Mouse (Mus musculus) MEL (cell line): Measurements from ENCODE around the gene Safb. TPM values are rescaled to one million over a fixed set of nuclear protein-coding genes. Genes with fewer than 3 reads are reported as not detected.

Source experiments
- DNase-seq: peaks from one replicate; pipeline ENCODE4 v3.0.0; 2011; ENCODE audit warnings: low read depth, low spot score
- H3K27ac ChIP-seq: 2 replicates; pipeline ENCODE4 v1.5.1; 2012; ENCODE audit warnings: low read depth, mild to moderate bottlenecking, control low read depth, low read length, moderate library complexity; ENCODE audit not compliant: control insufficient read depth
- H3K27me3 ChIP-seq, 2 experiments: fragments of 150-350 bp in 1 of 2; sonication (generic) in 1 of 2; 2 replicates each; pipeline ENCODE4 v1.6.1; 2012; ENCODE audit warnings: low read length in 2 of 2, mild to moderate bottlenecking in 2 of 2, improper control_type of control experiment in 1 of 2, moderate library complexity in 1 of 2; ENCODE audit not compliant: insufficient read depth in 2 of 2, control insufficient read depth in 1 of 2
- H3K36me3 ChIP-seq, 2 experiments: 2 replicates each; pipeline ENCODE4 v1.6.1; 2012 to 2014; ENCODE audit warnings: low read length in 2 of 2, improper control_type of control experiment in 1 of 2, inconsistent platforms in 1 of 2, mild to moderate bottlenecking in 1 of 2; ENCODE audit not compliant: insufficient read depth in 2 of 2, control insufficient read depth in 1 of 2
- H3K4me1 ChIP-seq, 2 experiments: fragments of 150-350 bp in 1 of 2; sonication (generic) in 1 of 2; 2 replicates each; pipeline ENCODE4 v1.6.1; 2012; ENCODE audit warnings: low read length in 2 of 2, improper control_type of control experiment in 1 of 2, mild to moderate bottlenecking in 1 of 2; ENCODE audit not compliant: insufficient read depth in 2 of 2, control insufficient read depth in 1 of 2
- H3K4me3 ChIP-seq, 2 experiments: fragments of 150-350 bp in 1 of 2; sonication (generic) in 1 of 2; 2 replicates each; pipeline ENCODE4 v1.5.1; 2012; ENCODE audit warnings: low read depth in 2 of 2, low read length in 2 of 2, mild to moderate bottlenecking in 2 of 2, moderate library complexity in 2 of 2, control low read depth in 1 of 2, improper control_type of control experiment in 1 of 2; ENCODE audit not compliant: control insufficient read depth in 1 of 2, insufficient read depth in 1 of 2
- H3K79me2 ChIP-seq: 2 replicates; pipeline ENCODE4 v1.6.1; 2012; ENCODE audit warnings: mild to moderate bottlenecking, low read length, moderate library complexity; ENCODE audit not compliant: control insufficient read depth, poor library complexity, insufficient read depth
- H3K9ac ChIP-seq: 2 replicates; pipeline ENCODE4 v1.6.1; 2012; ENCODE audit warnings: low read depth, mild to moderate bottlenecking, control low read depth, low read length, moderate library complexity; ENCODE audit not compliant: control insufficient read depth, poor library complexity, severe bottlenecking
- H3K9me3 ChIP-seq: fragments of 150-350 bp; sonication (generic); replicated peaks from 2 replicates; pipeline ENCODE4 v1.6.1; 2012; ENCODE audit warnings: mild to moderate bottlenecking, low read length, improper control_type of control experiment, moderate library complexity; ENCODE audit not compliant: insufficient read depth
- BHLHE40 ChIP-seq: IDR thresholded peaks from 2 replicates; pipeline ENCODE4 v1.6.1; 2012; ENCODE audit warnings: low read depth, mild to moderate bottlenecking, inconsistent platforms, low read length, improper control_type of control experiment, borderline replicate concordance
- CHD1 ChIP-seq: IDR thresholded peaks from 2 replicates; pipeline ENCODE4 v1.6.1; 2012; ENCODE audit warnings: low read depth, mild to moderate bottlenecking, inconsistent platforms, low read length, improper control_type of control experiment
- E2F4 ChIP-seq: IDR thresholded peaks from 2 replicates; pipeline ENCODE4 v1.6.1; 2011; ENCODE audit warnings: low read depth, low read length, improper control_type of control experiment, borderline replicate concordance
- ELF1 ChIP-seq: IDR thresholded peaks from 2 replicates; pipeline ENCODE4 v1.6.1; 2014; ENCODE audit warnings: low read depth, mild to moderate bottlenecking, inconsistent platforms, low read length, improper control_type of control experiment, moderate library complexity
- GABPA ChIP-seq: IDR thresholded peaks from 2 replicates; pipeline ENCODE4 v1.6.1; 2012; ENCODE audit warnings: low read depth, mild to moderate bottlenecking, inconsistent platforms, low read length, improper control_type of control experiment, moderate library complexity
- JUND ChIP-seq: IDR thresholded peaks from 2 replicates; pipeline ENCODE4 v1.6.1; 2011; ENCODE audit warnings: low read depth, mild to moderate bottlenecking, improper control_type of control experiment, low read length
- MAFK ChIP-seq: IDR thresholded peaks from 2 replicates; pipeline ENCODE4 v1.6.1; 2011; ENCODE audit warnings: low read depth, mild to moderate bottlenecking, low read length, improper control_type of control experiment, borderline replicate concordance
- MAX ChIP-seq: IDR thresholded peaks from 2 replicates; pipeline ENCODE4 v1.6.1; 2011; ENCODE audit warnings: low read length, improper control_type of control experiment
- MEF2A ChIP-seq: IDR thresholded peaks from 2 replicates; pipeline ENCODE4 v1.6.1; 2014; ENCODE audit warnings: low read depth, mild to moderate bottlenecking, inconsistent platforms, low read length, improper control_type of control experiment; ENCODE audit not compliant: poor library complexity, insufficient replicate concordance, severe bottlenecking; ENCODE audit errors: extremely low read depth
- MXI1 ChIP-seq: IDR thresholded peaks from 2 replicates; pipeline ENCODE4 v1.6.1; 2011; ENCODE audit warnings: mild to moderate bottlenecking, low read depth, low read length, improper control_type of control experiment
- MYB ChIP-seq: IDR thresholded peaks from 2 replicates; pipeline ENCODE4 v1.6.1; 2011; ENCODE audit warnings: mild to moderate bottlenecking, low read depth, low read length, improper control_type of control experiment
- MYC ChIP-seq: IDR thresholded peaks from 2 replicates; pipeline ENCODE4 v1.6.1; 2011; ENCODE audit warnings: low read depth, mild to moderate bottlenecking, low read length, improper control_type of control experiment, moderate library complexity
- NELFE ChIP-seq: IDR thresholded peaks from 2 replicates; pipeline ENCODE4 v1.6.1; 2011; ENCODE audit warnings: low read depth, low read length, improper control_type of control experiment
- NRF1 ChIP-seq: IDR thresholded peaks from 2 replicates; pipeline ENCODE4 v1.6.1; 2014; ENCODE audit warnings: low read depth, mild to moderate bottlenecking, inconsistent platforms, low read length, improper control_type of control experiment, moderate library complexity; ENCODE audit not compliant: poor library complexity, insufficient read depth, severe bottlenecking
- POLR2A ChIP-seq, 2 experiments: IDR thresholded peaks; 2 replicates each; pipeline ENCODE4 v1.6.1; 2011 to 2012; ENCODE audit warnings: low read length in 2 of 2, mild to moderate bottlenecking in 2 of 2, control low read depth in 1 of 2, improper control_type of control experiment in 1 of 2, low read depth in 1 of 2, moderate library complexity in 1 of 2; ENCODE audit not compliant: control insufficient read depth in 1 of 2, insufficient read depth in 1 of 2, poor library complexity in 1 of 2
- POLR2AphosphoS2 ChIP-seq: IDR thresholded peaks from 2 replicates; pipeline ENCODE4 v1.6.1; 2011; ENCODE audit warnings: low read length, improper control_type of control experiment
- POLR2AphosphoS5 ChIP-seq: IDR thresholded peaks from 2 replicates; pipeline ENCODE4 v1.6.1; 2012; ENCODE audit warnings: low read depth, borderline replicate concordance, mild to moderate bottlenecking, inconsistent platforms, low read length, moderate library complexity, mixed read lengths
- RCOR1 ChIP-seq: IDR thresholded peaks from 2 replicates; pipeline ENCODE4 v1.6.1; 2012; ENCODE audit warnings: low read depth, mild to moderate bottlenecking, inconsistent platforms, low read length, improper control_type of control experiment
- TAL1 ChIP-seq: IDR thresholded peaks from 2 replicates; pipeline ENCODE4 v1.6.1; 2012; ENCODE audit warnings: mild to moderate bottlenecking, inconsistent platforms, low read length, moderate library complexity, mixed read lengths
- TCF12 ChIP-seq: IDR thresholded peaks from 2 replicates; pipeline ENCODE4 v1.6.1; 2014; ENCODE audit warnings: low read depth, mild to moderate bottlenecking, inconsistent platforms, low read length, improper control_type of control experiment, moderate library complexity
- USF2 ChIP-seq, 2 experiments: IDR thresholded peaks; 2 replicates each; pipeline ENCODE4 v1.6.1; 2011 to 2012; ENCODE audit warnings: improper control_type of control experiment in 2 of 2, low read length in 2 of 2, borderline replicate concordance in 1 of 2, inconsistent platforms in 1 of 2, low read depth in 1 of 2, mild to moderate bottlenecking in 1 of 2; ENCODE audit not compliant: insufficient read depth in 1 of 2
- ZC3H11A ChIP-seq: IDR thresholded peaks from 2 replicates; pipeline ENCODE4 v1.6.1; 2012; ENCODE audit warnings: low read depth, mild to moderate bottlenecking, inconsistent platforms, low read length, improper control_type of control experiment
- ZKSCAN1 ChIP-seq: IDR thresholded peaks from 2 replicates; pipeline ENCODE4 v1.6.1; 2012; ENCODE audit warnings: low read depth, mild to moderate bottlenecking, inconsistent platforms, low read length, improper control_type of control experiment, moderate library complexity
- ZNF384 ChIP-seq: IDR thresholded peaks from 2 replicates; pipeline ENCODE4 v1.6.1; 2012; ENCODE audit warnings: low read depth, mild to moderate bottlenecking, inconsistent platforms, low read length, improper control_type of control experiment
- polyA plus RNA-seq, 2 experiments: library from polyadenylated mRNA; stranded (reverse) in 1 of 2; unstranded in 1 of 2; fragments of >175 nt in 1 of 2; fragments of >200 nt in 1 of 2; gene quantifications; 2 replicates each; pipeline versions ENCODE4 v1.2.1 to v1.2.4; 2012; ENCODE audit warnings: low replicate concordance in 2 of 2, low read depth in 1 of 2; ENCODE audit not compliant: insufficient read length in 2 of 2, insufficient read depth in 1 of 2, missing spikeins in 1 of 2
- total RNA-seq: library from RNA; depleted of rRNA; stranded (reverse); fragments of 300-350 nt; gene quantifications from 2 replicates; pipeline ENCODE4 v1.2.3, GENCODE M21; 2012

The Safb gene
- total and polyA plus RNA-seq, 3 experiments = 87.3 to 203 TPM; not detected in 1

- TF ChIP-seq POLR2A (IDR thresholded peaks at IDR 0.05; ENCODE audit: control insufficient read depth in 1 of 2, insufficient read depth in 1 of 2, low read depth in 1 of 2, low read length in 2 of 2, poor library complexity in 1 of 2) = peak in 1 of 2 experiments; percentile 29; a peak in 1 of 4 replicates
- TF ChIP-seq MAFK = no peak
- TF ChIP-seq MAX = no peak
- no peak for TF ChIP-seq MEF2A
- TF ChIP-seq E2F4 = no peak
- peak; percentile 80 for TF ChIP-seq ZNF384
- TF ChIP-seq JUND = no peak
These were observed 48.4 kb upstream of the Safb start (continued) for GRCm38 (mm10) chr17:56536192-56536591.

- no peaks in the 10 kb centered on the region for H3K9me3 ChIP-seq
- no peak overlapping the region for H3K9ac ChIP-seq
- H3K36me3 ChIP-seq = peaks cover 0 to 13% of the 10 kb centered on the region in 2 experiments; a peak in 2 of 4 replicates
- TF ChIP-seq MAX (no peak), MYB (no peak), CHD1 (no peak), POLR2AphosphoS5 (no peak), NELFE (no peak), TCF12 (no peak), BHLHE40 (no peak), ELF1 (no peak), RCOR1 (no peak), NRF1 (no peak), ZC3H11A (no peak), MYC (no peak), MXI1 (no peak), MEF2A (no peak)
- DNase-seq = no peak
- no peaks in the 10 kb centered on the region for H3K79me2 ChIP-seq
- no peak overlapping the region for H3K27ac ChIP-seq
- H3K4me3 ChIP-seq = no peak overlapping the region
- peaks cover 4 to 18% of the 10 kb centered on the region in 2 experiments for H3K4me1 ChIP-seq
- no peaks in the 10 kb centered on the region for H3K27me3 ChIP-seq
These were observed 47.8 kb upstream of the Safb start for GRCm38 (mm10) chr17:56536874-56537273.

GRCm38 (mm10) chr17:56537912-56538311 lies 46.7 kb upstream of the Safb start:
- Histone ChIP-seq H3K4me3 (no peak overlapping the region), H3K4me1 (peaks cover 4 to 18% of the 10 kb centered on the region in 2 experiments), H3K9me3 (no peaks in the 10 kb centered on the region), H3K9ac (no peak overlapping the region), H3K36me3 (peaks cover 0 to 13% of the 10 kb centered on the region in 2 experiments; a peak in 2 of 4 replicates), H3K79me2 (no peaks in the 10 kb centered on the region), H3K27ac (no peak overlapping the region), H3K27me3 (no peaks in the 10 kb centered on the region)
- TF ChIP-seq BHLHE40 = no peak
- TF ChIP-seq USF2 (IDR thresholded peaks at IDR 0.05; ENCODE audit: borderline replicate concordance in 1 of 2, insufficient read depth in 1 of 2, low read depth in 1 of 2, low read length in 2 of 2) = no peak
- TF ChIP-seq E2F4 = no peak
- TF ChIP-seq TAL1 = no peak
- no peak for TF ChIP-seq ZKSCAN1
- TF ChIP-seq MXI1 = no peak
- no peak for TF ChIP-seq POLR2AphosphoS2
- no peak for TF ChIP-seq GABPA
- TF ChIP-seq ZC3H11A = no peak
- no peak for DNase-seq
